Mouse (Mus musculus) heart, postnatal 0 days (tissue): ENCODE measurements around the gene Plxna2.

Experiments
- CTCF ChIP-seq: IDR thresholded peaks from 2 replicates; pipeline ENCODE4 v1.5.1; 2016; ENCODE audit warnings: antibody characterized with exemption, control low read depth, low read depth
- EP300 ChIP-seq: IDR thresholded peaks from 2 replicates; pipeline ENCODE4 v1.6.1; 2016; ENCODE audit warnings: antibody characterized with exemption, low read depth

DNA sequence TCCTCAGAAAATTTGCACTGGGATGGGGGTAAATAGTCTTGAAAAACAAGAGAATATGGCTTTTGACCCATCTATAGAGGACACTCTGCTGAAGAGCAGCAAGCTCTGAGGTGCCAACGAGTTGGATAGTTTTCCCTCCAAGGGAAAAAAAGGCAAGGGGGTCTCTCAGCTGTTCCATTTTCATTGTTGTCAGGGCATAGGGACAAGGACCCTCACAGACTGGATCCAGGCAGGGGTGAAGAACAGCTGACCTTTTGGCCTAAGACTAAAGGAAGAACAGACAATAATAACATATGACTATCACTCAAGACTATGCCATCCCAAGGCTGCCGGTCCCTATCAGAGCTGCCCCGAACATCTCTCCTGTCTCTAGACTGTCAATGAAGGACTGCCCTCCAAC lies 4.2 kb downstream of the Plxna2 start:
- TF ChIP-seq CTCF = no peak
- no peak for TF ChIP-seq EP300
